In the genomic region with DNA sequence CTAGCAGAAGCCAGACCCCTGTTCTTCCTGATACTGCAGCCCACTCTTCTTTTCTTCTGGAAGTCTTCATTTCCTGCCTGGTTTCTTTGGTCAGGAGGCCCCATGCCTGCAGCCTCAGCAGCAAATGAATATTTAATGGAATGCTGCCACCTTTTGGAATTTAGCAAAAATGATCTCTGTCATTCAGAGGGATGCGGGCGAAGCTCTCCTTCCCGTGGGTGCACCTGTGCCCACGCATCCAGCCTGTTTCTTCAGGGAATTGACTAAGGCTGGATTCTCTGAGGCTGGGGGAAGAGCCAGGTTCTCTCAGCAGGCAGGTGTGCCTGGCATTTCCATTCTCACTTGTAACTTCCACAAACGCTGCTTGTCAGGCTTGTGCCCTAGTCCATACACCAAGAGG, we compare ENCODE assay signal across 8 mouse cellular contexts.
A peak's percentile ranks its signal among the peaks of the same experiment; 100 is the strongest.
DNase-seq lines count a peak whose midpoint lies in the region; ATAC-seq and TF ChIP-seq lines count a peak whose summit lies in the region.
"Had no signal": no experiment of that assay in that cellular context is flagged by ENCODE, and none has a peak within 500 bp of the region (broad histone marks: within the 10 kb centered on the region; RNA-seq: fewer than 3 reads in every experiment).

No protein-coding gene starts in this region.

- H3K27ac ChIP-seq in liver, adult 2 months (replicated peaks; ENCODE audit: insufficient read depth, low read depth, low read length): no peak overlapping the region

- TF ChIP-seq CTCF in liver, adult 2 months (IDR thresholded peaks at IDR 0.05; ENCODE audit: low read depth, low read length): peak; percentile 32; the same call in 1 of the 2 replicates

- no peak overlapping the region for H3K4me3 ChIP-seq in liver, adult 2 months (ENCODE audit: insufficient read depth, low read depth, low read length)

- H3K36me3 ChIP-seq in liver, adult 2 months (ENCODE audit: control insufficient read depth, insufficient read depth, low read length): no peaks in the 10 kb centered on the region

- DNase-seq in liver, adult 2 months (ENCODE audit: extremely low read depth, low read depth, low spot score): peak; percentile 21
- DNase-seq in liver: no peak
- DNase-seq in kidney, postnatal 14 days: peak; percentile 24
- DNase-seq in right cerebral cortex, postnatal 14 days: peak; percentile 37
- no peak for DNase-seq in spleen, postnatal 10 days (ENCODE audit: low spot score in 2 of 2)
- DNase-seq: thymus, postnatal 4 days had no signal

- 42% methylated on average over 5 of the region's 5 CpGs for WGBS in liver, adult 2 months

- H3K79me2 ChIP-seq in liver, adult 2 months (ENCODE audit: control insufficient read depth, insufficient read depth, low read length): no peaks in the 10 kb centered on the region

- H3K27me3 ChIP-seq in liver, adult 2 months (ENCODE audit: control insufficient read depth, insufficient read depth, low read length): no peaks in the 10 kb centered on the region

- ATAC-seq in frontal cortex, adult (ENCODE audit: low TSS enrichment): peak; percentile 79
- ATAC-seq in erythroid progenitor cell, adult 5-6 weeks (replicated peaks; ENCODE audit: low FRiP score, poor library complexity, severe bottlenecking): no peak

- no peak overlapping the region for H3K9ac ChIP-seq in liver, adult 2 months (ENCODE audit: low read depth, low read length)

- peaks cover 8% of the 10 kb centered on the region; the same call in 1 of the 2 replicates for H3K4me1 ChIP-seq in liver, adult 2 months (ENCODE audit: control insufficient read depth, insufficient read depth, low read length)

- no peak for TF ChIP-seq POLR2A in liver, adult 2 months (IDR thresholded peaks at IDR 0.05; ENCODE audit: extremely low read depth, insufficient read depth, low read length)

Comparison
In these comparisons a context has a peak if more than half of its experiments do, and no peak if none do; other contexts are left out.
1. DNase-seq: peak in liver, adult 2 months (single experiment), kidney, postnatal 14 days (single experiment) and right cerebral cortex, postnatal 14 days (single experiment); none in liver (single experiment) and spleen, postnatal 10 days (0 of 2).